Mouse (Mus musculus) limb, embryonic 15.5 days (tissue): ENCODE measurements around the gene Ralgapa1. TPM values are rescaled to one million over a fixed set of nuclear protein-coding genes. Genes with fewer than 3 reads are reported as not detected.

ENCODE experiments used
- ATAC-seq: fragments of 200-750 bp; cut with Nextera tagmentation; 2 replicates; pipeline ENCODE4 v1.8.0; 2017; ENCODE audit warnings: low read depth, moderate TSS enrichment; ENCODE audit not compliant: insufficient number of reproducible peaks, low FRiP score, low TSS enrichment
- H3K27ac ChIP-seq: fragments of 300-500 bp; sonication (generic); 2 replicates; pipeline ENCODE4 v1.5.1; 2015; ENCODE audit warnings: moderate library complexity, mild to moderate bottlenecking, inconsistent platforms
- H3K27me3 ChIP-seq: fragments of 300-500 bp; sonication (generic); 2 replicates; pipeline ENCODE4 v1.6.1; 2015; ENCODE audit warnings: inconsistent platforms
- H3K36me3 ChIP-seq: fragments of 300-500 bp; sonication (generic); 2 replicates; pipeline ENCODE4 v1.6.1; 2015; ENCODE audit warnings: inconsistent platforms
- H3K4me1 ChIP-seq: fragments of 300-500 bp; sonication (generic); 2 replicates; pipeline ENCODE4 v1.6.1; 2015; ENCODE audit warnings: inconsistent platforms
- H3K4me2 ChIP-seq: fragments of 300-500 bp; sonication (generic); 2 replicates; pipeline ENCODE4 v1.6.1; 2015; ENCODE audit warnings: mild to moderate bottlenecking, inconsistent platforms
- H3K4me3 ChIP-seq: fragments of 300-500 bp; sonication (generic); 2 replicates; pipeline ENCODE4 v1.5.1; 2015; ENCODE audit warnings: mild to moderate bottlenecking, inconsistent platforms
- H3K9ac ChIP-seq: fragments of 300-500 bp; sonication (generic); 2 replicates; pipeline ENCODE4 v1.6.1; 2015; ENCODE audit warnings: inconsistent platforms
- H3K9me3 ChIP-seq: fragments of 300-500 bp; sonication (generic); 2 replicates; pipeline ENCODE4 v1.6.1; 2016; ENCODE audit warnings: inconsistent platforms
- WGBS: fragments of 180-500 bp; shearing (Covaris S2); methylation state at CpG from one replicate; pipeline ENCODE4 v1.1.7; 2015; 5-methylcytosine and 5-hydroxymethylcytosine counted together
- polyA plus RNA-seq: library from polyadenylated mRNA; unstranded; fragments of >200 nt; fragmentation: Nextera tagmentation; extraction: Ambion mirVana; gene quantifications from 2 replicates; pipeline ENCODE4 v1.2.1, GENCODE M21; 2015

The Ralgapa1 gene
- polyA plus RNA-seq: 16.1 and 19.0 TPM in 2 replicates

DNA sequence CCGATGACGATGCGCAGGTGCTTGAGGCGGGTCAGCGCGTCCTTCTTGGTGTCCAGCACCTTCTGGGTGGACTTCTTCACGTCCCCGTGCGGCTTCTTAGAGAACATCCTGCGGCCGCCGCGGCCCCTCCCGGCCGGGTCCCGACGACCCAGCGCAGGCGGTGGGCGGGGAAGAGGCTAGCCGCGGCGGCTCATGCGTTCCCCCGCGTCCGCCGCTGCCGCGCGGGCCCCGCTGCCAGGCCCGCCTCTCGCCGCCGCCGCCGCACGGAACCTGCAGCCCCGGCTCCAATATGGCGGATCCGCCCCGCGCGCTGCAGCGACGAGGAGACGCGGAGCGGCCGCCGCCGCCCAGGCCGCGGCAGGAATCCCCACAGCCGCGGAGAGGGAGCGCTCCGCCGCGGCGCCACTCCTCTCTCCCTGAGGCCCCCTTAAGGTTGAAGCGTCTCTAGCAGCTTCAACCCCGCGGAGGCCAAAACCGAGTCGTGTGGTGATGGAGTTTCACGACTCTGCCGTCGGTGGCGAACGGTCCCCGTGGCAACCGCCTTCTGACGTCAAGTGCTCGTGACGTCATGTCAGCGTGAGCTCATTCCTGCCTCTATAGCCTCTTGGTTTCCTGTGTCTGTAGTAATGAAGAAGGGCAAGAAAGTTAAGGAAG lies at the start of gene Ralgapa1:
Gene Ralgapa1, minus strand, starts transcription at position 507 of the 654 bp plus-strand sequence.
- no peaks in the 10 kb centered on the region for H3K9me3 ChIP-seq
- under 1% methylated on average over 70 of the region's 78 CpGs for WGBS
- H3K9ac ChIP-seq: peak within 1 kb of the TSS; percentile 88

DNA sequence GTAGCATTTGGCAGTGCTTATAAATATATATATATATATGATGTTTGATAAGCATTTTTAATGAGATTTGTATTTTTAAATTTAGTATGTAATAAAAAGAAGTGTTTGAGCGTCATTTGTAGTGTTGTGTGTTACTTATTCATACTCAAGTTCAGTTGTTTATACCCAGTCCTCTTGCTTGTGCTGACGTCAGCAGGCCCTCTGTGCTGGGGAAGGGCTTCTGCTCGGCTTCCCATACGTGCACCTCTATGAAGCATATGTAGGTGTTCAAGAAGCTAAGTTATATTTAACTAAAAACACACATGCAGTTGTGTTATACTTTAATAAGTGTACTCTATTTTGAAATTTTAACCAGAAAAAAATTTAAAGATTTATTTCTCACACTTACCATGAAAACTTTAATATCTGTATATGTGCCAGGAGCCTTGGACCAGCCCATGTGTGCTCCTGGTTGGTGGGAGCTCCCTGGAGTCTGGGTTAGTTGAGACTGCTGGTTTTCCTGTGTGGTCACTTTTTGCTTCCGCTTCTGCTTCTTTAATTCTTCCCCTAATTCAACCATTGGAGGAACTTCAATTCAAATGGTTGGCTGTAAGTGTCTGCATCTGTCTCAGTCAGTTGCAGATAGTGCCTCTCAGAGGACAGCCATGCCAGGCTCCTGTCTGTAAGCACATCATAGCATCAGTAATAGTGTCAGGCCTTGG lies 48.8 kb upstream of the Ralgapa1 start:
- no peak for ATAC-seq
- no peak overlapping the region for H3K27ac ChIP-seq
- H3K4me3 ChIP-seq: no peak overlapping the region
- peaks cover 56% of the 10 kb centered on the region for H3K36me3 ChIP-seq
- H3K27me3 ChIP-seq: no peaks in the 10 kb centered on the region
- H3K4me2 ChIP-seq: no peak overlapping the region
- 0 out of 2 replicates have a peak, but pooled peaks cover 5% of the 10 kb centered on the region for H3K9me3 ChIP-seq
- WGBS: 86% methylated on average over 5 of the region's 5 CpGs
- no peak overlapping the region for H3K9ac ChIP-seq
- no peaks in the 10 kb centered on the region for H3K4me1 ChIP-seq

More for the DNA sequence above, at the start of gene Ralgapa1:
- no peaks in the 10 kb centered on the region for H3K27me3 ChIP-seq
- H3K36me3 ChIP-seq: no peaks in the 10 kb centered on the region
- peak within 1 kb of the TSS; percentile 95 for H3K27ac ChIP-seq
- peak within 1 kb of the TSS; percentile 96 for H3K4me3 ChIP-seq
- ATAC-seq: peak; percentile 87
- H3K4me1 ChIP-seq: no peaks in the 10 kb centered on the region
- H3K4me2 ChIP-seq: peak within 1 kb of the TSS; percentile 55

DNA sequence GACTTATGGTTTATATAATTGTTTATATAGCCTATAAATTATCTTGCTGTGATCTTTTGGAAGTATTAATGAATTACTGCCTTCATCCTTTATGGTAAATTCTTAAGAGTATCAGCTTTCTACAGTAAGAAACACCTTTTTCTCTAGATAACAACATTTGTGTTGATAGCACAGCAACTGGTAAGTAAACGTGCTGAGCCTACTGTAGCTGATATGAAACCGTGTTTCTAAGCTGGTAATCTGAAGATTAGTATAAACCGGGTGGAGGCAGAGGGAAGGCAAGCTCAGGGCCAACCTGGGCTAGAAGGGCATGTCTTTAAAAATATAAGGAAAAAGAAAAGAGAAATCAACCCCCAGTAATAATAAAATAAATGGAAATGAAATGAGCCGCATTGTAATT lies 46.8 kb upstream of the Ralgapa1 start:
- H3K36me3 ChIP-seq: peaks cover 66% of the 10 kb centered on the region
- H3K9ac ChIP-seq: no peak overlapping the region
- H3K4me3 ChIP-seq: no peak overlapping the region
- 0 out of 2 replicates have a peak, but pooled peaks cover 5% of the 10 kb centered on the region for H3K9me3 ChIP-seq
- H3K27ac ChIP-seq: no peak overlapping the region
- ATAC-seq: no peak
- WGBS: 95% methylated on average over 4 of the region's 4 CpGs
- no peak overlapping the region for H3K4me2 ChIP-seq
- no peaks in the 10 kb centered on the region for H3K4me1 ChIP-seq
- H3K27me3 ChIP-seq: no peaks in the 10 kb centered on the region

DNA sequence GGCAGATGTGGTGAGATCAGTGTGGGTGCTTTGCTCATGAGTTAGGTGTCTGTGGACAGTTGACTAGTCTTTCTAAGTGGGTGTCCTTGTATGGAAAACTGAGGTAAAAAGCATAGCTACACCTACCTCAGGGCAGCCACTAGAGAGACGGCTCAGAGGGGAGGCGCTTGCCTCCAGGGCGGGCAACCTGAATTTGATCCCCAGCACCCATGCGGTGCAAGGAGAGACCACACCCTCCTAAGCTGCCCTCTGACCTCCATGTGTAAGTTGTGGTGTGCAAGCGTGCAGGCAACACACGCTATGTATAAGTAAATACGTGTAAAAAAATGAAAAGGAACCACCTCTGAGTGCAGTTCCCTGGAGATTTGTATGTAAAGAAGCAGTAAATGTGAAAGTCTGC lies 39.7 kb upstream of the Ralgapa1 start:
- no peak overlapping the region for H3K4me3 ChIP-seq
- no peaks in the 10 kb centered on the region for H3K9me3 ChIP-seq
- no peaks in the 10 kb centered on the region for H3K4me1 ChIP-seq
- peaks cover 58% of the 10 kb centered on the region for H3K36me3 ChIP-seq
- WGBS: 89% methylated on average over 7 of the region's 7 CpGs
- no peak overlapping the region for H3K27ac ChIP-seq
- H3K27me3 ChIP-seq: no peaks in the 10 kb centered on the region
- no peak for ATAC-seq
- no peak overlapping the region for H3K4me2 ChIP-seq
- H3K9ac ChIP-seq: no peak overlapping the region

DNA sequence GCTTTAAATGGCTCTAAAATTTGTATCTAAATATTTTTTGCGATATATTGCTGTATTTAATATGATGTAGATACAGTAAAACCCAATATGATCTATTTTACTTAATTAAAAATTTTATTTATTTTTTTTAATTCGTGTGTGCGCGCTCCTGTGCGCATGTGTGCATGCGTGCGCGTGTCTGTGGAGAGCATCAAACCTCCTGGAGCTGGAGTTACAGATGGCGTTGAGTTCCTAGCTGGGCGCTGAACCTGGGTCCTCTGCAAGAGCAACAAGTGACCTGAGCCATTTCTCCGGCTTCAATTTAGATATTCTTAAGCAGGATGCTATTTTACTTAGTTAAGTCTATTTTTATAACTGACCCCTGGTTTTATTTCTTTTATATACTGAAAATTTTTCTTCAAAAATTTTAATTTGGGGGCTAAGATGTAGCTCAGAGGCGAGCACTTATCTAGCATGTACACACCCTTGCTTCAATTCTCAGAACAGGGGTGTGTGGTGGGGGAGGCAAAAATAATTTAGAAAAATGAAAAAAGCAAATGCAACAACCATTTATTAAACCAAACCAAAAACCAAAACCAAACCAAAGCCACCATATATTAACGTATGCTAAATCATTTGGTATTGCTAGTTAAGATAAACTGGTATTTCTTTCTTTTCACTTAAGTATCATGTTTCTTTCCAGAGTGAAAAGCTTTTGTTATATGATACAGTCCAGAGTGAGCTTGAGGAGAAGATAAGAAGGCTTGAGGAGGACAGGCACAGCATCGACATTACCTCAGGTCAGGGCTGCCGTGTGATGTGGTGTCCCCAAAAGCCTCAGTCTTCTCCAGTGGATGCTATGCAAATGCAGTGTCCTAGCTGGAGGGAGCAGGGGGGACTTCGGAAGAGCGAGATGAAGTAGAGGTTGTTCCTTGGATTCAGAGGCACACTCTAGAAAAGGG lies 38.7 kb upstream of the Ralgapa1 start:
- no peak overlapping the region for H3K4me2 ChIP-seq
- H3K9me3 ChIP-seq: no peaks in the 10 kb centered on the region
- peaks cover 60% of the 10 kb centered on the region for H3K36me3 ChIP-seq
- no peak overlapping the region for H3K27ac ChIP-seq
- no peak overlapping the region for H3K4me3 ChIP-seq
- ATAC-seq: no peak
- no peaks in the 10 kb centered on the region for H3K4me1 ChIP-seq
- H3K27me3 ChIP-seq: no peaks in the 10 kb centered on the region
- WGBS: 93% methylated on average over 17 of the region's 17 CpGs
- no peak overlapping the region for H3K9ac ChIP-seq

DNA sequence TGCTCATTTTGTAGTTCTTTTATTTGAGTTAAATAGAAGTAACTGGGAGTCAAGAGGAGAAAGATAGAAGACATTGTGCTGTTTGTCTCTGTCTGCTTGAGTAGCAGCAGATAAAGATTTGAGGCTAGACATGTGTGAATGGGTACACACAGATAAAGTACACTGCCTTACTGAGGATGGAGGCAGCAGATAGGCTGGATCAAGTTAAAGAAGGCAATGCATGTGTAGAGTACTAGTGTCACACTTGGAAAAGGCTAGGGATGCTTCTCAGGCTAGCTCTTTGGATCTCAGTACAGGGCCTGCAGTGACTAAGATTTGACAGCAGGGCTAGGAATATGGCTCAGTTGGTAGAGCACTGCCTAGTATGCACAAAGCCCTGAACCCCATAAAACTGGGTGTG lies 29.7 kb upstream of the Ralgapa1 start:
- no peak overlapping the region for H3K4me2 ChIP-seq
- H3K4me3 ChIP-seq: no peak overlapping the region
- H3K9ac ChIP-seq: no peak overlapping the region
- no peaks in the 10 kb centered on the region for H3K9me3 ChIP-seq
- no peaks in the 10 kb centered on the region for H3K27me3 ChIP-seq
- ATAC-seq: no peak
- peaks cover 21% of the 10 kb centered on the region for H3K36me3 ChIP-seq
- no peak overlapping the region for H3K27ac ChIP-seq
- H3K4me1 ChIP-seq: no peaks in the 10 kb centered on the region

DNA sequence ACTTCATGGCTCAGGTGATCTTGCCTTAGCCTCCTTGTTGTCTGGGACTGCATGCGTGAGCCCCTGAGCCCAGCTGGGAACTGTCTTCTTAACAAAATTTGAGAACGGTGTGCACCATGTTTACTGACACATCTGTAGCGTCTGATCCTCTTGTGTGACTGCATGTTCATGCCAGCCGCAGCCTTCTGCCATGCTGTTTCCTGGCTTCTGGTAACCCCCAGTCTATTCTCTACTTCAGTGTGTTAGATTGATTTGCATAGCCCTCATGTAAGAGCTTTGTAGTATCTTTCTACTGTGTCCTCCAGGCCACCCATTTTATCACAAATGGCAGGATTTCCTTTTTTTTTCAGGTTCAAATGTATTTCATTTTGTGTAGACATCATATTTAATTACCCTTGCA lies 26.9 kb upstream of the Ralgapa1 start:
- Histone ChIP-seq H3K9me3 (no peaks in the 10 kb centered on the region), H3K4me2 (no peak overlapping the region), H3K9ac (no peak overlapping the region), H3K27me3 (no peaks in the 10 kb centered on the region), H3K4me3 (no peak overlapping the region), H3K27ac (no peak overlapping the region), H3K36me3 (peaks cover 24% of the 10 kb centered on the region), H3K4me1 (no peaks in the 10 kb centered on the region)
- 95% methylated on average over 4 of the region's 4 CpGs for WGBS
- no peak for ATAC-seq

DNA sequence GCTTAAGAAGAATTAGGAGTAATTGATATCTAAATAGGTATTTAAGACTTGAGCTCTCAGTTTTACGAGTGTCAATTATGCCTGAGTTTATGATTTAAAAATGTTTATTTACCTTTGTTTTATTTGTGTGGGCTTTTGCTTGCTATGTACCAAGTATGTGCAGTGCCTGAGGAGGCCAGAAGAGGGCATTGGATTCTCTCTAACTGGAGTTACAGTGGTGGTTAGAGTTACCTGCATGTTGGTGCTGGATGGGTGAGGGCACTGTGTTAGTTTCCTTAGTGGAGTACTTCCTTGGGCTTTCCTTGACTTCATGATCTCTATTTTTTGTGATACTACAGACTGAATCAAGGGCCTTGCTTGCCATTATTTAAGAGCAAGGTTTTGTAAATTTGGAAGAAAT lies 25.8 kb upstream of the Ralgapa1 start:
- 71% methylated on average over 1 of the region's 1 CpGs for WGBS
- no peak for ATAC-seq
- Histone ChIP-seq H3K4me3 (no peak overlapping the region), H3K4me1 (no peaks in the 10 kb centered on the region), H3K36me3 (peaks cover 31% of the 10 kb centered on the region), H3K9me3 (no peaks in the 10 kb centered on the region), H3K27me3 (no peaks in the 10 kb centered on the region), H3K9ac (no peak overlapping the region), H3K4me2 (no peak overlapping the region), H3K27ac (no peak overlapping the region)

DNA sequence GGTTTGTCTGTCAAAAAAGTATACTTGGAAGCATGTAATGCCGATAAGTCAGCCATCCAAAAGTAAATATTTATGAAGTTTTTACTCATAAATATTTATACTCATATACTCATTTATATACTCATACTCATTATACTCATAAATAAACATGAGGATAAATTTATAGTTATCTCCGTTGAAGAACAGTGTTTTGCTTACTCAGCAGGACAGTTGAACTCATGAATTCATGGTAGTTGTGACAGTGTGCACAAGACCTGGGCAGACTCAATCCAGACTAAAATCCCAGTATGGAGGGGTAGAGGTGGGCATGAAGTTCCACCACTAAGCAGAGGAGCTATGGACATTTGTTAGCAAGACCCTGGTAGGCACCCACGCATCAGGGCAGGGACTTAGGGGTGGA lies 16.5 kb upstream of the Ralgapa1 start:
- Histone ChIP-seq H3K27ac (no peak overlapping the region), H3K9ac (no peak overlapping the region), H3K4me2 (peak overlapping the region; percentile 50; the same call in 1 of the 2 replicates), H3K27me3 (no peaks in the 10 kb centered on the region), H3K36me3 (peaks cover 14% of the 10 kb centered on the region; the same call in 1 of the 2 replicates), H3K9me3 (no peaks in the 10 kb centered on the region), H3K4me1 (0 out of 2 replicates have a peak, but pooled peaks cover 2% of the 10 kb centered on the region), H3K4me3 (peak overlapping the region; percentile 67; the same call in 1 of the 2 replicates)
- WGBS: 88% methylated on average over 3 of the region's 3 CpGs
- no peak for ATAC-seq

DNA sequence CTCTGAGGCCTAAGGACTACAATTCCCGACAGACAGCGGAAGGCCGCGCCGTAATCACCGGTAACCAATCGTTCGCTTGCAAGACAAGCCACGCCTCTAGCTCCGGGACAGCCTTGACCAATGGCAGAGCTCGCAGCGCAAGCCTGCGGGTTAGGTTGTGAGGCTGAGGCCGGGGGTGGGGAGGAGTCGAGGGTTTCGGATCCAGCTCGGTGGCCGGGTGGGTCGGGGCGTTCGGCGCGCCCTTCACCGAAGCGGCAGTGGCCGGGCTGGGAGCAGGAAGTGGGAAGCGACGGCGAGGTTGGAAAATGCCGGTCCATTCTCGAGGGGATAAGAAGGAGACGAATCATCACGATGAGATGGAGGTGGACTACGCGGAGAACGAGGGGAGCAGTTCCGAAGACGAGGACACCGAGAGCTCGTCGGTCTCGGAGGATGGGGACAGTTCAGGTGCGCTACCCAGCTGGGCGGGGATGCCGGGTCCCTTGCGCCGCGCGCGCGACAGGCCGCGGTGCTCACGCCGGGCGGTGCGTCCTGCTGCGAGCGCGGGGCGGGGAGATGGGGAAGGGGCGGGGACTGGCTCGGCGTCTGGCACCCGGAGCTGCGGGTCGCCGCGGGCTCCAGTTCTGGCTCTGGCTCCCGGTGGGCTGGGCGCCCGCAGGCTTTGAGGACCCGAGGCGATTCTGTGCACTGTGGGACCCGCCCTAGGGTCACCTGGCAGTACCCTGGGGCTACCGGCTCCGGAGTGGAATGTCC lies 15.4 kb upstream of the Ralgapa1 start, which contains the start of gene Brms1l:
Gene Brms1l, plus strand, starts transcription at position 126 of the 753 bp plus-strand sequence.
- under 1% methylated on average over 69 of the region's 77 CpGs for WGBS
- peak within 1 kb of the TSS; percentile 67 for H3K4me3 ChIP-seq

DNA sequence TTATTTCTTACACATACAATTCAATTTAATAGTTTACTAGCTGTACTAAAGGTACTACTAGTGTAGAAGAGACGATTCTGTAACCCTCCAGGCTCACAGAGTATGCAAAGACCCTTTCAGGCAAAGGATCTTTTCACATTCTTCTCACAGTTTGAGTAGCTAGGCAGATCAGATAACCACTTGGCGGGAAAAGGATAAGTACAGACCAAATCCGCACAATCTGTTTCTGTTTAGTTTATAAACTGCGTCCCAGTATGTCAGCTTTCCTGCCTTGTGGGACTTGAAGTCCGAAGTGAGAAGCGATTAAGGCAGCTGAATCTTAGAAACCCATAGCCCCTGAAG lies 14.9 kb upstream of the Ralgapa1 start:
- Histone ChIP-seq H3K9ac (no peak overlapping the region), H3K4me1 (0 out of 2 replicates have a peak, but pooled peaks cover 2% of the 10 kb centered on the region), H3K4me3 (peak overlapping the region; percentile 67), H3K27me3 (no peaks in the 10 kb centered on the region), H3K9me3 (no peaks in the 10 kb centered on the region), H3K36me3 (peaks cover 3% of the 10 kb centered on the region; the same call in 1 of the 2 replicates), H3K4me2 (peak overlapping the region; percentile 50), H3K27ac (peak overlapping the region; percentile 94)
- 0% methylated on average over 6 of the region's 6 CpGs for WGBS
- no peak for ATAC-seq

More for the DNA sequence above, 15.4 kb upstream of the Ralgapa1 start, which contains the start of gene Brms1l:
- Histone ChIP-seq H3K4me2 (peak within 1 kb of the TSS; percentile 50), H3K4me1 (0 out of 2 replicates have a peak, but pooled peaks cover 2% of the 10 kb centered on the region), H3K27me3 (no peaks in the 10 kb centered on the region), H3K9me3 (no peaks in the 10 kb centered on the region), H3K27ac (peak within 1 kb of the TSS; percentile 94), H3K9ac (peak within 1 kb of the TSS; percentile 51), H3K36me3 (peaks cover 4% of the 10 kb centered on the region; the same call in 1 of the 2 replicates)
- peak; percentile 99 for ATAC-seq
